Mouse (Mus musculus) C2C12 (cell line): ENCODE results near the gene Mrtfa. TPM values are rescaled to one million over a fixed set of nuclear protein-coding genes. Genes with fewer than 3 reads are reported as not detected.

Source experiments
- H3K27me3 ChIP-seq: one replicate; pipeline ENCODE4 v1.6.1; 2011; ENCODE audit not compliant: control insufficient read depth, insufficient read depth, insufficient read length
- H3K36me3 ChIP-seq: one replicate; pipeline ENCODE4 v1.6.1; 2011; ENCODE audit not compliant: control insufficient read depth, insufficient read depth
- H3K4me3 ChIP-seq: one replicate; pipeline ENCODE4 v1.5.1; 2011; ENCODE audit warnings: mild to moderate bottlenecking, control low read depth; ENCODE audit not compliant: poor library complexity, insufficient read depth, severe bottlenecking
- H3K79me2 ChIP-seq: one replicate; pipeline ENCODE4 v1.6.1; 2011; ENCODE audit not compliant: control insufficient read depth, insufficient read depth
- H3K79me3 ChIP-seq: one replicate; pipeline ENCODE4 v1.6.1; 2011; ENCODE audit warnings: low read depth, control low read depth
- H3ac ChIP-seq: one replicate; pipeline ENCODE3; 2011; ENCODE audit warnings: low read depth; ENCODE audit not compliant: control insufficient read depth, insufficient read length
- CEBPB ChIP-seq: IDR thresholded peaks from one replicate; pipeline ENCODE4 v1.6.1; 2011; ENCODE audit warnings: low read depth, mild to moderate bottlenecking, control low read depth, moderate library complexity
- CTCF ChIP-seq: IDR thresholded peaks from one replicate; pipeline ENCODE4 v1.5.1; 2011; ENCODE audit not compliant: control insufficient read depth, insufficient read depth, insufficient read length
- FOSL1 ChIP-seq: IDR thresholded peaks from one replicate; pipeline ENCODE4 v1.8.0; 2011; ENCODE audit warnings: mild to moderate bottlenecking, low read length; ENCODE audit not compliant: poor library complexity, insufficient read depth, severe bottlenecking
- MAX ChIP-seq: IDR thresholded peaks from one replicate; pipeline ENCODE4 v1.6.1; 2011; ENCODE audit warnings: mild to moderate bottlenecking, control low read depth
- MYOD1 ChIP-seq: IDR thresholded peaks from one replicate; pipeline ENCODE4 v1.6.1; 2011; ENCODE audit warnings: low read depth; ENCODE audit not compliant: control insufficient read depth, insufficient read length
- MYOG ChIP-seq: IDR thresholded peaks from one replicate; pipeline ENCODE4 v1.6.1; 2011; ENCODE audit not compliant: control insufficient read depth, insufficient read length; ENCODE audit errors: extremely low read depth
- USF1 ChIP-seq: IDR thresholded peaks from one replicate; pipeline ENCODE4 v1.6.1; 2011; ENCODE audit warnings: low read depth, mild to moderate bottlenecking, control low read depth, moderate library complexity
- polyA plus RNA-seq: library from polyadenylated mRNA; unstranded; fragments of >200 nt; fragmentation: generic; extraction: Trizol; gene quantifications from one replicate; pipeline ENCODE4 v1.2.1, GENCODE M21; 2012; ENCODE audit warnings: missing spikeins

Mrtfa gene
- polyA plus RNA-seq, 1 experiment, result 42.2 TPM

DNA sequence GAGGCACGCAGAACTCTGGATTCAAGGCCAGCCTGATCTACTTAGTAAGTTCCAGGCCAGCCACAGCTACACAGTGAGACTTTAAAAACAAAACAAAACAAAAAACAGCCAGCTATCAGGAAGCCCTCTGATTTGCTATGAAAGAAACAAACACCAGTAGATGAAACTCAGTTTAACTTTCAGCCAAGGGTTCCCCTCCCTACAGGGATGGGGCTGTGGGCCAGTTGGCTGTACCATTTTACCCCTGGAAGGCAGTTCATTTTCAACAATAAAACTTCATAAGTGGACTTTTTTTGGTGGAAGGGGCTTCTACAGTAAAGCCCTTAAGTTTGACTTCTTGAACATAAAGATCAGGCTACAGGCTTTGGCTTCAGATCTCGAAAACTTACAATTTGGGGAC is 1.5 kb downstream of the Mrtfa start:
- Histone ChIP-seq H3K4me3 (peak overlapping the region; percentile 97), H3K36me3 (peaks cover 22% of the 10 kb centered on the region), H3K79me3 (peaks cover 54% of the 10 kb centered on the region), H3K79me2 (peaks cover 63% of the 10 kb centered on the region), H3K27me3 (no peaks in the 10 kb centered on the region), H3ac (no peak overlapping the region)
- TF ChIP-seq CTCF (no peak), MYOG (no peak), MAX (no peak), USF1 (no peak), MYOD1 (no peak), CEBPB (no peak), FOSL1 (no peak)

- Histone ChIP-seq H3K79me2 (peaks cover 98% of the 10 kb centered on the region), H3K79me3 (peaks cover 88% of the 10 kb centered on the region), H3K36me3 (peaks cover 22% of the 10 kb centered on the region), H3ac (no peak overlapping the region), H3K4me3 (no peak overlapping the region), H3K27me3 (no peaks in the 10 kb centered on the region)
- TF ChIP-seq MAX (no peak), CTCF (no peak), CEBPB (no peak), MYOD1 (no peak), MYOG (no peak), FOSL1 (no peak)
Observed at GRCm38 (mm10) chr15:81184913-81185312, 5.6 kb downstream of the Mrtfa start.

DNA sequence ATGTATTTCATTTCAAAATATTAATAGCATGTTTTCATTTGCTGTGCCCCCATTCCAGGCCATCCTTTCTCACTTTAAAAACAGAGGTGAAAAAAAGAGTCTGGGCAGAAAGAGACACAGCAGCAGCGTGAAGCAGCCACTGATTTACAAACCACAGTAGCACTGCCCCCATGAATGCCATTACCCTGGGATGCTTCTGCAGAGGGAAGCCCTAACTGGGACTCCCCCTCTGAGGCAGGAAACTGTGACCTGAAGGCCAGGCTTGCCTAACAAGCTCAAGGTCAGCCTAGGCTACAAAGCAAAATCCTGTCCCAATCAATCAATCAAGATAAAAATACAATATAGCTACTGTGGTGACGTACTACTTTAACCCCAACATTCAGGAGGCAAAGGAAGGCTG is 9.3 kb downstream of the Mrtfa start:
- peaks cover 86% of the 10 kb centered on the region for H3K79me3 ChIP-seq
- no peak for TF ChIP-seq FOSL1
- TF ChIP-seq MYOG, result no peak
- no peaks in the 10 kb centered on the region for H3K27me3 ChIP-seq
- H3K79me2 ChIP-seq, result peaks cover 98% of the 10 kb centered on the region
- H3K36me3 ChIP-seq, result peaks cover 30% of the 10 kb centered on the region
- no peak overlapping the region for H3K4me3 ChIP-seq
- H3ac ChIP-seq, result no peak overlapping the region

GRCm38 (mm10) chr15:81179523-81179922 is 11.0 kb downstream of the Mrtfa start:
- Histone ChIP-seq H3K79me3 (peaks cover 82% of the 10 kb centered on the region), H3ac (no peak overlapping the region), H3K27me3 (no peaks in the 10 kb centered on the region), H3K4me3 (no peak overlapping the region), H3K36me3 (peaks cover 35% of the 10 kb centered on the region), H3K79me2 (peaks cover 99% of the 10 kb centered on the region)
- no peak for TF ChIP-seq MYOD1
- no peak for TF ChIP-seq MYOG
- TF ChIP-seq CTCF, result no peak
- no peak for TF ChIP-seq USF1
- no peak for TF ChIP-seq MAX
- no peak for TF ChIP-seq FOSL1
- no peak for TF ChIP-seq CEBPB

DNA sequence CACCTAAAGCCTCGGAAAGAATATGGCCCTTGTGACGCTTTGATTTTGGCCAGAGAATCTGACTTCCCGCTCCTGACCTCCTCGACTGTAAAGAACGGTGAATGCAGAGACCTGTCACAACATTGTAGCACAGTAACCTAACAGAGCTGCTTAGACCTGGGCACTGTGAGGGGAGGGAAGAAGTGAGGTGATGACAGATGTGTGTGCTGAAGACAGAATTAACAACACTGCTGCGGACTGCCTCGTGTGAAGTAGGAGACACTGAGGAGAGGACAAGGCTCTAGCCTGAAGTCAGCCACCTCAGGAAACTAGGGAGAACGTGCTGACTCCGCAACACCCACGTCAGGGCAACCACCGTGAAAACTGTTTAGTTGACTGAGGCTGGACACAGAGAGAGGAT is 11.9 kb downstream of the Mrtfa start:
- Histone ChIP-seq H3K4me3 (no peak overlapping the region), H3K79me3 (peaks cover 85% of the 10 kb centered on the region), H3K36me3 (peaks cover 44% of the 10 kb centered on the region), H3K27me3 (no peaks in the 10 kb centered on the region), H3ac (no peak overlapping the region), H3K79me2 (peaks cover 100% of the 10 kb centered on the region)
- no peak for TF ChIP-seq MYOD1
- no peak for TF ChIP-seq MYOG
- no peak for TF ChIP-seq FOSL1
- no peak for TF ChIP-seq USF1
- no peak for TF ChIP-seq CTCF
- TF ChIP-seq CEBPB, result no peak
- TF ChIP-seq MAX, result no peak

DNA sequence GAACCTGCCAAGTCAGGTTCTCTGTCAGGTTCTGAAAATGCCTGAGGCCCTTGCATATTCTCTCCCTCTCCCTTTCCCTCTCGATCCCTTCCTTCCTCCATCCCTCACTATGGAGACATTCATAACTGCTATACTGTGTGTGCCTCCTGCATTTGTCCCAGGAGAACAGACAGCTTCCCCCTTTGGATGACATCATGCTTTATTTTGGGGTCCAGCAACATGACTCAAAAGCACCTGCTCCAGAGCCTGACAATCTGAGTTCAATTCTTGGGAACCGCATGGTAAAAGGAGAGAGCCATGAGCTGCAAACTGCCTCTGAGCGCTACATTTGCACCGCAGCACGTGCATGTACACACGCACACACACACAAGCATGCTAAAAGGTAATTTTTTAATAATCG is 12.7 kb downstream of the Mrtfa start:
- peak; percentile 38 for TF ChIP-seq MYOD1
- TF ChIP-seq USF1, result no peak
- peaks cover 83% of the 10 kb centered on the region for H3K79me3 ChIP-seq
- H3ac ChIP-seq, result no peak overlapping the region
- H3K79me2 ChIP-seq, result peaks cover 100% of the 10 kb centered on the region
- no peak overlapping the region for H3K4me3 ChIP-seq
- no peaks in the 10 kb centered on the region for H3K27me3 ChIP-seq
- peaks cover 51% of the 10 kb centered on the region for H3K36me3 ChIP-seq
